Mouse (Mus musculus): ENCODE measurements around the gene Slc1a5.

- TF ChIP-seq POLR2A (IDR thresholded peaks at IDR 0.05; ENCODE audit: low read depth, low read length) (no peak), UBTF (IDR thresholded peaks at IDR 0.05; ENCODE audit: low read depth, low read length) (no peak), CTCF (conservative IDR thresholded peaks at IDR 0.05 in 1 of 2, IDR thresholded peaks at IDR 0.05 in 1 of 2; ENCODE audit: low read depth in 2 of 2, low read length in 2 of 2) (no peak), USF2 (conservative IDR thresholded peaks at IDR 0.05; ENCODE audit: low read depth, low read length) (no peak), KAT2A (IDR thresholded peaks at IDR 0.05; ENCODE audit: insufficient replicate concordance, low read length) (no peak)
Observed at GRCm38 (mm10) chr7:16758872-16759574, 22.1 kb upstream of the Slc1a5 start.
